Mouse (Mus musculus): ENCODE data around the gene Olfr1109. TPM values are rescaled to one million over a fixed set of nuclear protein-coding genes. Genes with fewer than 3 reads are reported as not detected.

Gene Olfr1109
- polyA plus RNA-seq (2015; fragmentation: Nextera tagmentation; extraction: Ambion mirVana), result not detected in 2 replicates

DNA sequence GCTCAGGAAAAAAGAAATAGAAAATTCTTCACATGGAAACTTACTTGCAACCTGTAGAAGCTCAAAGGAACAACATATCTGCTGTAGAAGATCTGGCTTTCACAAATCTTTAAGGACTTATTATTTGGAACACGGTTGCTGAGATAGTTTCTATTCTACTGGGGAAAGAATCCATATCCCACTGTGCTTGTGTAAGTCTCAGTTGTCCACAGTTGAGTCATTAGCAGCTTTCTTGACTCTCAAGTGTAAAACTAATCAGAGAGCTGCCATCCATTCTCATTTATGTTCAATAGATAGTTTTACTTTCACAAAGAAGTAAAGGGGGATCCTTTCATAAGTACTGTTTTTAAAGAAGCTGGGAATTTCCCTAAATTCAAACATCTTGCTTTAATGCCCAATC, at the start of gene Olfr1109:
Gene Olfr1109 (minus strand): TSS at position 101 of the 400 bp plus-strand sequence.
- no peak within 1 kb of the TSS for H3K4me3 ChIP-seq (replicated peaks; ENCODE audit: low read depth, low read length)
- no peaks in the 10 kb centered on the region for H3K4me1 ChIP-seq (replicated peaks; ENCODE audit: insufficient read depth, low read length)
- no peak for TF ChIP-seq CTCF (IDR thresholded peaks at IDR 0.05; ENCODE audit: low read depth)
- ATAC-seq (replicated peaks; ENCODE audit: low FRiP score, low read depth) (no peak), DNase-seq (ENCODE audit: low spot score) (no peak)
- no peaks in the 10 kb centered on the region for H3K27me3 ChIP-seq (ENCODE audit: insufficient read depth, low read length)
- no peaks in the 10 kb centered on the region for H3K36me3 ChIP-seq (ENCODE audit: insufficient read depth, low read length)
- H3K9me3 ChIP-seq (replicated peaks; ENCODE audit: low read length), result no peaks in the 10 kb centered on the region
- H3K4me2 ChIP-seq (ENCODE audit: low read length), result no peak within 1 kb of the TSS
- 69% methylated on average over 1 of the region's 1 CpGs for WGBS
- H3K9ac ChIP-seq (ENCODE audit: low read depth, low read length), result no peak within 1 kb of the TSS
- H3K27ac ChIP-seq, result no peak within 1 kb of the TSS

DNA sequence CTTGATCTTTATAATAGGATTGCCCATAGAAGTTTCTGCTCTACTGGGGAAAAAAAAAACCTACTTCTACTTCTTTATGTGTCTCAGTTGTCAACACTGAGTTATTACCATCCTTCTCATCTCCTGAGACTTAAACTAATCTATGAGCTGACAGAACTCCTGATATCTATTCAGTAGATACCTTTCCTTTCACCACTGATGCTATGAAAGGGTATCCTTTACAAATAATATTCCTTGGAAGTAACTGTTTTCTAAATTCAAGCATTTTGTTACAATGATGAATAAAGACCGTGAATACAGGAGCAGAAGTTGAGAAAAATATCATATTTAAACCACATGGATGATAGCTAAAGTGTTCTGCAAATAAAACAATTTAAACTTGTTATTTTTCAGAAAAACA, 44.4 kb upstream of the Olfr1109 start, which contains the start of gene Olfr1110:
Gene Olfr1110 (minus strand): TSS at position 101 of the 400 bp plus-strand sequence.
- DNase-seq (ENCODE audit: low spot score) (no peak), ATAC-seq (replicated peaks; ENCODE audit: low FRiP score, low read depth) (no peak)
- H3K4me1 ChIP-seq (replicated peaks; ENCODE audit: insufficient read depth, low read length), result no peaks in the 10 kb centered on the region
- 83% methylated on average over 1 of the region's 1 CpGs for WGBS
- no peak within 1 kb of the TSS for H3K9ac ChIP-seq (ENCODE audit: low read depth, low read length)
- no peak within 1 kb of the TSS for H3K4me2 ChIP-seq (ENCODE audit: low read length)
- no peaks in the 10 kb centered on the region for H3K27me3 ChIP-seq (ENCODE audit: insufficient read depth, low read length)
- H3K9me3 ChIP-seq (replicated peaks; ENCODE audit: low read length), result no peaks in the 10 kb centered on the region
- no peak within 1 kb of the TSS for H3K4me3 ChIP-seq (replicated peaks; ENCODE audit: low read depth, low read length)
- no peaks in the 10 kb centered on the region for H3K36me3 ChIP-seq (ENCODE audit: insufficient read depth, low read length)
- TF ChIP-seq CTCF (IDR thresholded peaks at IDR 0.05; ENCODE audit: low read depth), result no peak
- H3K27ac ChIP-seq, result no peak within 1 kb of the TSS

DNA sequence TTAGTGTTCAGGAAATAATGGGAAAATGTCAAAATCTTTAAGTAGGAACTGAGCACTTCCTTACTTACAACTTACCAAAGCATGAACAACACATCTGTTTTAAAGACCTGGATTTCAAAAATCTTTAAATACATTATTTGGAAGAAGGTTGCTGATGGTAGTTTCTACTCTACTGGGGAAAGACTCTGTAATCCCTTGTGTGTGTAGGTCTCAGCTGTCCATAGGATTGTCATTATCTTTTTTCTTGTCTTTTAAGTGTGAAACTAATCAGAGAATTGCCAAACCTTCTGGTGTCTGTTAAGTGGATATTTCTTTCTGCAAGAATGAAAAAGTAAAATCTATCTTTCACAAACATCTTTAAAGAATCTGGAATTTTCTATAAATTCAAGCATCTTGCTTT, 18.7 kb upstream of the Olfr1109 start, which contains the start of gene Olfr259:
Gene Olfr259 (minus strand): TSS at position 101 of the 400 bp plus-strand sequence.
- no peak within 1 kb of the TSS for H3K4me3 ChIP-seq (replicated peaks; ENCODE audit: low read depth, low read length)
- H3K9ac ChIP-seq (ENCODE audit: low read depth, low read length), result no peak within 1 kb of the TSS
- DNase-seq (ENCODE audit: low spot score) (no peak), ATAC-seq (replicated peaks; ENCODE audit: low FRiP score, low read depth) (no peak)
- H3K4me1 ChIP-seq (replicated peaks; ENCODE audit: insufficient read depth, low read length), result no peaks in the 10 kb centered on the region
- H3K4me2 ChIP-seq (ENCODE audit: low read length), result no peak within 1 kb of the TSS
- H3K27me3 ChIP-seq (ENCODE audit: insufficient read depth, low read length), result no peaks in the 10 kb centered on the region
- H3K27ac ChIP-seq, result no peak within 1 kb of the TSS
- no peak for TF ChIP-seq CTCF (IDR thresholded peaks at IDR 0.05; ENCODE audit: low read depth)
- no peaks in the 10 kb centered on the region for H3K36me3 ChIP-seq (ENCODE audit: insufficient read depth, low read length)
- H3K9me3 ChIP-seq (replicated peaks; ENCODE audit: low read length), result no peaks in the 10 kb centered on the region

DNA sequence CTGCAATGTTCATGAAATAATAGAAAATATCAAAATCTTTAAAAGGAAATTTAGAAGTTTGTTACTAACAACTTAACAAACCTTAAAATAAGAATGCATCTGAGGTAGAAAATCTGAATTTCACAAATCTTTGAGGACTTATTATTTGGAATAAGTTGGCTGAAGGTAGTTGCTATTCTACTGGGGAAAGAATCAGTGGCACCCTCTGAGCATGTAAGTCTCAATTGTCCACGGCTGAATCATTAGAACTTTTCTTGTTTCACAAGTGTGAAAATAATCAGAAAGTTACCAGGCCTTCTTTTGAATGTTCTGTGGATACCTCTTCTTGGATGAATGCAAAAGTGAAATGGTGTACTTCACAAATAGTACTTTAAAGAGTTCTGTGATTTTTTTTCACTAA, 20.1 kb downstream of the Olfr1109 start, which contains the start of gene Olfr1107:
Gene Olfr1107 (minus strand): TSS at position 101 of the 400 bp plus-strand sequence.
- TF ChIP-seq CTCF (IDR thresholded peaks at IDR 0.05; ENCODE audit: low read depth), result no peak
- no peak for ATAC-seq (replicated peaks; ENCODE audit: low FRiP score, low read depth)
- Histone ChIP-seq H3K4me2 (ENCODE audit: low read length) (no peak within 1 kb of the TSS), H3K27me3 (ENCODE audit: insufficient read depth, low read length) (no peaks in the 10 kb centered on the region), H3K36me3 (ENCODE audit: insufficient read depth, low read length) (no peaks in the 10 kb centered on the region), H3K9me3 (replicated peaks; ENCODE audit: low read length) (no peaks in the 10 kb centered on the region), H3K27ac (no peak within 1 kb of the TSS), H3K9ac (ENCODE audit: low read depth, low read length) (no peak within 1 kb of the TSS), H3K4me3 (replicated peaks; ENCODE audit: low read depth, low read length) (no peak within 1 kb of the TSS), H3K4me1 (replicated peaks; ENCODE audit: insufficient read depth, low read length) (no peaks in the 10 kb centered on the region)
- 84% methylated on average over 1 of the region's 1 CpGs for WGBS
- DNase-seq (ENCODE audit: low spot score), result no peak

DNA sequence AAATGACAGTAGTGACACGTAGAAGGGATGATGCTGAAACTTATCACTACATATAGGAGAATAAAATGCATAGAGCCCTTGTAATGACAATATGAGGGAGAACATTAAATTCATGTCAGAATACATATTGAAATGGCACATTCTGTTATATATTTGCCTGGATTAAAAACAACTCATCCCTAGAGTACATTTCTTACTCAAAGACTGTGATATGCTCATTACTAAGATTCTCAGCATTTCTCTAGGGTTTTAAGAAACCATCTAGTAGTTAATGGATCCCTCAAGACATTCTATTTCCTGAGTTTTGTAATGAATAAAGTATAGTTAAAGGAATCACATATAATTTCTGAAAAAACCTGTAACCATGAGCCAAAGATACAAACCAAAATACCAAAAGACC, 43.6 kb downstream of the Olfr1109 start, which contains the start of gene Olfr1106:
Gene Olfr1106 (minus strand): TSS at position 101 of the 400 bp plus-strand sequence.
- H3K4me1 ChIP-seq (replicated peaks; ENCODE audit: insufficient read depth, low read length), result no peaks in the 10 kb centered on the region
- H3K4me2 ChIP-seq (ENCODE audit: low read length), result no peak within 1 kb of the TSS
- H3K9ac ChIP-seq (ENCODE audit: low read depth, low read length), result no peak within 1 kb of the TSS
- H3K9me3 ChIP-seq (replicated peaks; ENCODE audit: low read length), result no peaks in the 10 kb centered on the region
- no peak within 1 kb of the TSS for H3K27ac ChIP-seq
- no peak within 1 kb of the TSS for H3K4me3 ChIP-seq (replicated peaks; ENCODE audit: low read depth, low read length)
- TF ChIP-seq CTCF (IDR thresholded peaks at IDR 0.05; ENCODE audit: low read depth), result no peak
- H3K36me3 ChIP-seq (ENCODE audit: insufficient read depth, low read length), result no peaks in the 10 kb centered on the region
- DNase-seq (ENCODE audit: low spot score) (no peak), ATAC-seq (replicated peaks; ENCODE audit: low FRiP score, low read depth) (no peak)
- no peaks in the 10 kb centered on the region for H3K27me3 ChIP-seq (ENCODE audit: insufficient read depth, low read length)
- WGBS, result 76% methylated on average over 1 of the region's 1 CpGs

Other genes starting within 250 kb of the Olfr1109 start
- gene Olfr1095, start 244.3 kb downstream of the Olfr1109 start, polyA plus RNA-seq (2015; fragmentation: Nextera tagmentation; extraction: Ambion mirVana), result not detected in 2 replicates
- gene Gm13723, start 221.2 kb downstream of the Olfr1109 start, polyA plus RNA-seq (2015; fragmentation: Nextera tagmentation; extraction: Ambion mirVana), result not detected in 2 replicates
- not detected in 2 replicates for gene Olfr1097, start 203.8 kb downstream of the Olfr1109 start, polyA plus RNA-seq (2015; fragmentation: Nextera tagmentation; extraction: Ambion mirVana)
- gene Olfr1098, start 171.5 kb downstream of the Olfr1109 start, polyA plus RNA-seq (2015; fragmentation: Nextera tagmentation; extraction: Ambion mirVana), result not detected in 2 replicates
- gene Olfr1099, start 135.3 kb downstream of the Olfr1109 start, polyA plus RNA-seq (2015; fragmentation: Nextera tagmentation; extraction: Ambion mirVana), result not detected in 2 replicates
- gene Olfr1100, start 116.1 kb downstream of the Olfr1109 start, polyA plus RNA-seq (2015; fragmentation: Nextera tagmentation; extraction: Ambion mirVana), result not detected in 2 replicates
- not detected in 2 replicates for gene Olfr1101, start 104.8 kb downstream of the Olfr1109 start, polyA plus RNA-seq (2015; fragmentation: Nextera tagmentation; extraction: Ambion mirVana)
- not detected in 2 replicates for gene Olfr1102, start 97.6 kb downstream of the Olfr1109 start, polyA plus RNA-seq (2015; fragmentation: Nextera tagmentation; extraction: Ambion mirVana)
- gene Olfr1104, start 68.9 kb downstream of the Olfr1109 start, polyA plus RNA-seq (2015; fragmentation: Nextera tagmentation; extraction: Ambion mirVana), result not detected in 2 replicates
- not detected in 2 replicates for gene Olfr1105, start 59.5 kb downstream of the Olfr1109 start, polyA plus RNA-seq (2015; fragmentation: Nextera tagmentation; extraction: Ambion mirVana)
- not detected in 2 replicates for gene Olfr1106, start 43.7 kb downstream of the Olfr1109 start, polyA plus RNA-seq (2015; fragmentation: Nextera tagmentation; extraction: Ambion mirVana)
- gene Olfr1107, start 20.2 kb downstream of the Olfr1109 start, polyA plus RNA-seq (2015; fragmentation: Nextera tagmentation; extraction: Ambion mirVana), result not detected in 2 replicates
- gene Olfr259, start 18.6 kb upstream of the Olfr1109 start, polyA plus RNA-seq (2015; fragmentation: Nextera tagmentation; extraction: Ambion mirVana), result not detected in 2 replicates
- gene Olfr1110, start 44.3 kb upstream of the Olfr1109 start, polyA plus RNA-seq (2015; fragmentation: Nextera tagmentation; extraction: Ambion mirVana), result not detected in 2 replicates
- gene Olfr1111, start 56.6 kb upstream of the Olfr1109 start, polyA plus RNA-seq (2015; fragmentation: Nextera tagmentation; extraction: Ambion mirVana), result not detected in 2 replicates
- gene Olfr1112, start 91.8 kb upstream of the Olfr1109 start, polyA plus RNA-seq (2015; fragmentation: Nextera tagmentation; extraction: Ambion mirVana), result not detected in 2 replicates
- not detected in 2 replicates for gene Olfr1113, start 113.0 kb upstream of the Olfr1109 start, polyA plus RNA-seq (2015; fragmentation: Nextera tagmentation; extraction: Ambion mirVana)
- not detected in 2 replicates for gene Olfr1115, start 152.0 kb upstream of the Olfr1109 start, polyA plus RNA-seq (2015; fragmentation: Nextera tagmentation; extraction: Ambion mirVana)
- gene Olfr1116, start 171.5 kb upstream of the Olfr1109 start, polyA plus RNA-seq (2015; fragmentation: Nextera tagmentation; extraction: Ambion mirVana), result not detected in 2 replicates
- not detected in 2 replicates for gene Olfr1118, start 211.6 kb upstream of the Olfr1109 start, polyA plus RNA-seq (2015; fragmentation: Nextera tagmentation; extraction: Ambion mirVana)

Measured in kidney, postnatal 0 days (tissue).